Mouse (Mus musculus): ENCODE measurements at regions not wholly inside any gene's neighbourhood (a gene's known extent, or its start where the extent isn't known, plus 50 kb on each side); places are given as distances from the start of the nearest gene placed in this dataset.

DNA sequence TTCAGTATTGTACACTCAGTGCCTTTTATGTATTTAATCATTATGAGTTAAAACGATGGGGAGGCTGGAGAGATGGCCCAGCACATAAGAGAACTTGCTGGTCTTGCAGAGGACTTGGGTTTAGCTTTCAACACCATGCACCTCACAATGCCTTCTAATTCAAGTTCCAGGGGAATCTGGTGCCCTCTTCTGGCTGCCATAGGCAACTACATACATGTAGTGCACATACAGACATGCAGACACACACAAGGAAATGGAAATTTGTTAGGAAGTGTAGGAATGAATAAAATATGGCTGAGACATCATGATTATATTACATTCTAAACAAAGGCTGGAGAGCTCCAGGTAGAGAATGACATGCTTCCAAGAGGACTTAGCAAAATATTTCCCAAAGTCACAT is 251.4 kb downstream of the Hivep2 start:
- no peak for DNase-seq (ENCODE audit: low spot score)

DNA sequence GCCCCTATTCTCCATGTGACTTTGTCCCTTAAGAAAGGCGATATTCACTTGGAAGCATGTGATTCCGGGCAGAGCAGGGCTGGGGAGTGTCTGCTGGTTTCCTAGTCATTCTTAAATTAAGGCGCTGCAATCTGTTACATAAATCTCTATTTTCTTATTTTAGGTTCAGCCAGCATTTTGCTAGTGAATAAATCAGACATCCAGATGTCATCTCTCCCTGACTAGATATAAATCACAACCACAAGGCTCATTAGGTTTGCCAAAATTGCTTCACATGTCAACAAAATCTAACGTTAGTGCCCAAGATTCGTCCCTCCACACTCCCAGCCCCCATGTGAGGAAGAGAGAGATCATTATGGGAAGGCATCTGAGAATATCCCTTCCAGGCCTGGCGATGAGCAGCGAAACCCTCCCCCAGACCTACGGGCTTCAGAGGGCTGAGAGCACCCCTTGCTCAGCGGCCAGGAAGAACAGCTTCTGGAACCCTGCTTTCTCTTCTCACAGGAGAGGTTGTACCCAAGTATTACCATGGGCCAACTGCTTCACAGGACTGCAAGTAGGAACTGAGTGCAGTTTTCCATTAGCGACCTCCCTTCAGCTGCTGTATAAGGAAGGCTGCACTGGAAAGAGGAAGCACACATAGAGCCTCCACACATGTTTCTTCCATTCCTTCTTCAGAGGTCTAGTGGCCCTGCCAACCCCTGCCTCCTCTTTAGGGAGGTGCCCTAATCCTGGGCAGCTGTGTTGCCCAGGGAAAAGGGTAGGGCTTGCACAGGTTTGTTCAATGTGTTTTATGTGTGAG is 250.5 kb downstream of the Hivep2 start:
- DNase-seq (ENCODE audit: low spot score), result no peak

DNA sequence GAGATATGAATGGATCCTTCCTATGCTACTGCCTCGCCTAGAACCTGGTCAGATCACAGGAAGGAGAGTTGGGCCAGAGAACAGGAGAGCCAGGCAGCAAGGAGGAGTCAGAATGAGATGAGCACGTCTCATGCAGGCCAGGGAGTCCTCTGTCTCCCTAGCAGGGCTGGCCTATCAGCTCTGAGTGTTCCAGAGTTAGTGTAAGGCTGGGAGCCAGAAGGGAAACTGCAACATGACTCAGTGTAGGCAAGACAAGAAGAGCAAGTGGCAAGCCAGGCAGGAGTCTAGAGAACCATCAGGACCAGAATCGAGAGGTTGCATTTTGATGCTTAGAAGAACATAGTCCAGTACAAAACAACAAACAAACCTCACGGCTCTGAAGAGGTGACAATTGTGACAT is 249.6 kb downstream of the Hivep2 start:
- no peak for DNase-seq (ENCODE audit: low spot score)

DNA sequence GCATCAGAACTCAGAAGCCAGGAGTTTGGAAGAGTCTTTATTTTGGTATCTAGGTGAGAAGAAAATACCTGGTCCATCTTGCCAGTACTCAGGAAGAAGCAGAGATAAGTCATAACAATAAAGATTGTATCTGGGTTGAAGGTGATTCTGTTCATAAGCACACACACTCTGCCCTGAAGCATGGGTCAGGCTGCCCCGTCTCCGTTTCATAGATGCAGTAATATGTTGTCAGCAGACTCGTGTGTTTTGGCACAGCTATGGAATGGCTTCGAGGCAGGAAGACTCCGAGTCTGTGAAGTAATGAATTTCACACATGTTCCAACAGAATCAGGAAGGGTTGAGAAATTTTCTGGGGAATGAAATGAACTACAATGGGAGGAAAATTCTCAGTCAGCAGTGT is 247.7 kb downstream of the Hivep2 start:
- DNase-seq (ENCODE audit: low spot score), result no peak

DNA sequence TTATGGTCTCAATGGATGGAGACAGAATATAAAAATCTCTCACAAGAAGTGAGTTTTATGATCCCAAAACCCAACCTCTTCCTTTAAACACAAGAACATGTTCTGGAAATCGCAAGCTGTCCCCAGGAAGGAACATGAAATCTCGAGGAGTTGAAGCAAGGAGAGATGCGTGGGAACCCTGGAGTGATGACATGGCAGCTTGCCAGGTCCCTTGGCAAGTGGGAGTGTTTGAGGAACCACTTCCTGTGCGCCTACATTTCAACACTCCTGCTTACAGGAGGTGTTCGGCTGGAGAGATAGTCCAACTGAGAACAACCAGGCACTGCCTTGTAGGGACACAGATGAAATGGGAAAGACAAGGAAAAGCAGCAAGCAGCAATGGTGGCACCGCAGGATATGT is 246.1 kb downstream of the Hivep2 start:
- DNase-seq (ENCODE audit: low spot score), result peak; percentile 24

DNA sequence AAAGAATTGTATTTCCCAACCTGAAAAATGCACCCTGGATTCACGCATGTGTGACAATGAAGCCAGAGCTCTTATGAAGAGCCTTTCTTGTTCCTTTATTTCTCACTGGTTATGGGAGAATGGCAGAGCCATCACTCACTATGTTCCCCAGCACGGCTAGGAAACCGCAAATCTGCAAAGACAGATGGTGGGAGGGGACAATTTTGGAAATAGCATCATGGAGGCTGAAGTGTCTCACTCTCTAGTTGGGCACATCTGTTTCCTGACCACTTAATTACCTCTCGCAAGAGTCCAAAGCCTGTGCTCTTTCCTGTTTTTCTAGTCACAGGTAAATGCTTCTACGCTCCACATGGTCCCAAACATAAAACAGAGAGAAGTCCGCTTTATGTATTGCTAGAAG is 245.6 kb downstream of the Hivep2 start:
- DNase-seq (ENCODE audit: low spot score), result no peak

DNA sequence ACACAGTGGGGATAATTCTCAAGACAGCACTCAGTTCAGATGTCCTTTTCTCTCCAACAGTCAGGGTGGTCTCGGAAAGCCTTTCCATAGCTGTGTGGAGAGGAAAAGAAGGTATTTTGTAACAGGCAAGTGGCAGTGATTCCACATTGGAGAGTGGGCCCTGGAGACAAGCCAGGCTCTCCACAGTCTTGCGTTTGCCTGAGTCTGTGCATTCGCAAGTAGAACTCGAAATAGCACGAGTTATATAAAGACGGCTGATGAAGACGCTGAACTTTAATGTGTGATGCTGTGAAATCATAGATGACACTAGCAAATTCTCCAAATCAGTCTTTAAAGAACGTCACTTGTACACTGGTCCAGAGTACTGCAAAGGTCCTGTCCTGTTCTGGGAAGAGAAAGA is 244.6 kb downstream of the Hivep2 start:
- DNase-seq (ENCODE audit: low spot score), result no peak

DNA sequence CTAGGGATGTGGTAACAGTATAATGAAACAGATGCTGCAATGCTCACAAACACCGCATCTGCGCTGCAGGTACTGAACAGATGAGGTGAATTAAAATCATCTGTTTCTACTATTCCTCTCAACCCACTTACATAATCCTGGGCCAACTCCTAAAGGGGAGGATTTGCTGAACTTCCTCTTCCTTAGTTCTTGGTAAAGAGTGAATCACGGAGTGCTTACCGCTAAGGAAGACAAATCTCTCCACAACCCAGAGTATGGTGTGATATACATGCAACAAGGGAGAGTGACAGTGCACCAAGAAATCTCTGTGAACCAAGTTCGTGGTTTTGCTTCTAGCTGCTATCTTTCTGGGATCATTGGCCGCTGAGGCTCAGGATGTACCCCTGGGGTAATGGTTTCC is 244.2 kb downstream of the Hivep2 start:
- no peak for DNase-seq (ENCODE audit: low spot score)

DNA sequence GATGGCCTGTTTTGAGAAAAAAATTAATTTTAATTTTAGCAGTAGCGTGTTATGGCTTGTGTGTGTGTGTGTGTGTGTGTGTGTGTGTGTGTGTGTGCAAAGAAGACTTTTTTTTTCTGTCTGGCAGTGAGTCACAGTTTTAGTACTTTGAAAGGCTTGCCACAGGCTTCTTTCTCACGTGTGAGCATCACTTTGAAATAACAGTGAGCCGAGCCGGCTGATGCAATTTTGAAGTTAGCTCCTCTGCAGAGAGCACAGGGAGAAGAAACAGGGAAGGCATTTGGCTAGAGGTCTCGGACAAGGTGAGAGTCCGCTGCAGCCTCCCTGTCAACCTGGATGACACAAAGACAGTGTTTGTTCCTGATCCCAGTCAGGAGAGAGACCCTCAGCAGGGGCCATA is 242.3 kb downstream of the Hivep2 start:
- no peak for DNase-seq (ENCODE audit: low spot score)

DNA sequence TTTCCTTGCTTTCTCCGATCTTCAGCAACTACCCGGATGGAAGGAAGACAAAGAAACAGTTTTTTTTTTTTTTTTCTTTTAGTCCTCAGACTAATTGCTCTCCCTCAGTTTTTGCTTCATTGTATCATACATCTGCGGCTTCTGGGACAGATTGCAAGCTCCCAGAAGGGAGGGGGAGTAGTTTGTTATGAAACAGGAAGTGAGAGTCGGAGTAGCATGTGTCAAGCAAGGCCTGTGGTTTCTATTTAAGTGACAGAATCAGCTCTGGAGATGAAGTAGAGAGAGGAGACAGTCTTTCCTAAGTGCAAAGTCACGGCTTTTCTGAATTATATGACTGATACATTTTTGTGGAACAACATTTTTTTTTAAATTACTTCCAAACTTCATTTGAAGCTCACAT is 241.7 kb downstream of the Hivep2 start:
- no peak for DNase-seq (ENCODE audit: low spot score)

DNA sequence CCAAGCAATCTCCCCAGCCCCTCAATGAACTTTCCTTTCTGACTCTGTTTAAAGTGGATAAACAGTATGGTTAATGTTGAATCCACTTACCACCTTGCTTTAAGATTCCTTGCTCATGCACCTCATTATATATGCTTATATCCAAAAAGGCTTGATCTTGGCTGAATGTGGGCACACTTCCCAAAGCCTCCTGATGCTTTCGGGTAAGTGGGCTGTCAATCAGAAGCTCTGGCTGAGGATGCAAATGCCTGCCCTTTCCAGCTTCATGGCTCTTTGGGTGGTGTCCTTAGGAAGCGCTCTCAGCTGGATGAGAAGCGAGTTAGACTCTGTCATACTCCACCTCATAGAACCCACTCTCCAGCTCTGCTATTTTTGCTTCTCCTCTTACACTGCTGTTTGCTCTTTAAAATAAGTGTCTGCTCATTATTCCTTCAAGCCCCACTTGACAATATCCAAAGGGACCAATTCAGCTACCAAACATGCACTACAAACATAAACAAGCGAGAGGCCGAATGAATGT is 241.2 kb downstream of the Hivep2 start:
- no peak for DNase-seq (ENCODE audit: low spot score)
